Mouse (Mus musculus): ENCODE measurements at regions not wholly inside any gene's neighbourhood (a gene's known extent, or its start where the extent isn't known, plus 50 kb on each side); places are given as distances from the start of the nearest gene placed in this dataset.

GRCm38 (mm10) chr3:153118643-153119042 is 136.6 kb upstream of the St6galnac5 start:
- TF ChIP-seq POLR2A (IDR thresholded peaks at IDR 0.05; ENCODE audit: insufficient read depth, low read depth, low read length) (no peak), CTCF (IDR thresholded peaks at IDR 0.05) (no peak)
